Mouse (Mus musculus) spleen, adult 2 months (tissue): ENCODE measurements around the gene Atp6v1b1.

Experiments used
- CTCF ChIP-seq: fragments of 200-500 bp; IDR thresholded peaks from 2 replicates; pipeline ENCODE4 v1.5.1; 2011; ENCODE audit warnings: mild to moderate bottlenecking, inconsistent platforms; ENCODE audit not compliant: insufficient read depth, insufficient read length, insufficient replicate concordance; ENCODE audit errors: extremely low read depth
- POLR2A ChIP-seq: fragments of 200-500 bp; IDR thresholded peaks from 2 replicates; pipeline ENCODE4 v1.6.1; 2011; ENCODE audit warnings: low read depth, low read length, inconsistent platforms

DNA sequence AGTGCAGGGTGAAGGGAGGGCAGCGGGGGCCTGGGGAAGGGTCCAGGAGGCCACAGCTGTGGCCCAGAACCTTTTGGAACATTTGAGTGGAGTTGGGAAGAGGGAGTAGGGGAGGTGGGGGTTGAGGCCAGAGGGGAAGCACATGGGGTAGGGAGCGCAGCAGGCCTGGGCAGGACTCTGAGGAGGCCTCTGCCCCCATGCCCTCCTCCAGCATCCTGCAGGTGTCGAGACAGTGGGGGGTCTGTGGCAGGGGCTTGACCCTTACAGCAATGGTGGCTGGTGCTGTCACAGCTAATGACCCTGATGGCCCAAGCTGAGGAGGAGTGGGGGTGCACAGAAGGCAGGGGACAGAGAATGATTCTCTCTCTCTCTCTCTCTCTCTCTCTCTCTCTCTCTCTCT is 6.5 kb downstream of the Atp6v1b1 start:
- TF ChIP-seq CTCF (no peak), POLR2A (no peak)
